Mouse (Mus musculus) testis, postnatal 10 days (tissue): ENCODE data around the gene Mss51.

Experiments used
- DNase-seq: peaks from one replicate; pipeline ENCODE4 v3.0.0; 2021; ENCODE audit warnings: low spot score

Gene Mss51

GRCm38 (mm10) chr14:20496603-20497002 lies at the start of gene Mss51:
Gene Mss51 (minus strand): TSS chr14:20496901.
- DNase-seq, result no peak

DNA sequence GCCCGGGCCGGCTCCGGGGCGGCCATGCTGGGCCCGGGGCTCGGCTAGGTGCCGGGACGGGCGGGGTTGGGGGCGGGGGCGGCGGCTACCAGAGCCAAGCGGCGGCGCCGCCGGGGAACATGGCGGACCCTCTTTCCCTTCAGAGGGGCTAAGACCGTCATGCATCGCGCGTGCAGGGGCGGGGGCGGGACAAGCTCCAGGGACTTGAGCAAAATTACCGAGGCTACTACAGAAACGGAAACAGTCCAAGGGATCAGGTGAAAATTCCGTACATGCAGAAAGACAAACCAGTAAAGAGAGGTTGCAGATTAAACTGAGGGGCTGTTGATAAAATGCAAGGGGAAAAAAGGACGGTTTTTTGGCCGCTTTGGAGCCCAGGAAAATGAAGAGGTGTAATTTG lies 49.7 kb upstream of the Mss51 start, which contains the start of gene Ppp3cb:
Ppp3cb (minus strand) TSS at position 159 of the 400 bp plus-strand sequence.
- peak; percentile 86 for DNase-seq

GRCm38 (mm10) chr14:20545529-20546331 lies 49.0 kb upstream of the Mss51 start:
- peak; percentile 90 for DNase-seq

GRCm38 (mm10) chr14:20544467-20545411 lies 48.0 kb upstream of the Mss51 start:
- no peak for DNase-seq

- DNase-seq, result no peak
These were observed 32.9 kb upstream of the Mss51 start for GRCm38 (mm10) chr14:20529643-20530042.

- no peak for DNase-seq
These were observed 23.5 kb upstream of the Mss51 start for GRCm38 (mm10) chr14:20520179-20520578.

DNA sequence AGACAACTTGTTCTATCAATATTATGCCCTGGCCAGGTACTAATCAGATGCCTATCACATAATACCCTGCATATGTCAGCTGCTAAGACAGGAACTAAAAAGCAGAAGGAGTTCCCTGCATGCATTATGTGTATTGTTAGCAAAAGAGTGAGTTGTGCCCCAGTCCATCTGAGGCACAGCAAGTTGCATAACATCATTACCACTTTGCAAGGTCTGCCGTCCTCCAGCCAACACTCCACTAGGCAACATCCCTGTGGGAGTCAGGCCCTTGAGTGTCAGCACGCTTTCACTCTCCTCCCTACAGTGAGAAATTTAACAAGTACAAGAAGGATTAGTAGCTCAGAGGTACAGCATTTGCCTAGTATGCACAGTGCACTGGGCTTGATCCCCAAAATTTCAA lies 11.7 kb upstream of the Mss51 start:
- DNase-seq, result no peak

GRCm38 (mm10) chr14:20502966-20503365 lies 6.3 kb upstream of the Mss51 start:
- DNase-seq, result no peak

- no peak for DNase-seq
These were observed 3.3 kb upstream of the Mss51 start for GRCm38 (mm10) chr14:20499982-20500381.

DNA sequence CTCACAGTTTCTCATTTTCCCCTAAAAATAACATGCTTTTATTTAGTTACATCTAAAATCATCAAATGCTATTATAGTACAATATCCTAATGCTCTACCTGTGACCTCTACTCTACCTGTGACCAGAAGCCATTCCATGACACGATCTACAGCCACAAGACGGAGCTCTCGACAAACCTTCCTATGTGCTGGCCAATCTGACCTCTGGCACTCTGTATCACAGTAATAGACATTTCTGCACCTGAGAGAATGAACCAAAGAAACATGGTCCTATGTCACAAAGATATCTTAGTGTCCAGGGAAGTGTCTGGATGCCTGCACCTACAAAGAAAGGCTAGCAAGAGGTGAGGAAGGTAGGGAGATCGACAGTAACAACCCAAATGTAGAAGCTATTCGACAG lies 10.7 kb downstream of the Mss51 start:
- DNase-seq, result no peak

GRCm38 (mm10) chr14:20482051-20482751 lies 14.5 kb downstream of the Mss51 start:
- no peak for DNase-seq

GRCm38 (mm10) chr14:20481211-20481610 lies 15.5 kb downstream of the Mss51 start:
- DNase-seq, result no peak

DNA sequence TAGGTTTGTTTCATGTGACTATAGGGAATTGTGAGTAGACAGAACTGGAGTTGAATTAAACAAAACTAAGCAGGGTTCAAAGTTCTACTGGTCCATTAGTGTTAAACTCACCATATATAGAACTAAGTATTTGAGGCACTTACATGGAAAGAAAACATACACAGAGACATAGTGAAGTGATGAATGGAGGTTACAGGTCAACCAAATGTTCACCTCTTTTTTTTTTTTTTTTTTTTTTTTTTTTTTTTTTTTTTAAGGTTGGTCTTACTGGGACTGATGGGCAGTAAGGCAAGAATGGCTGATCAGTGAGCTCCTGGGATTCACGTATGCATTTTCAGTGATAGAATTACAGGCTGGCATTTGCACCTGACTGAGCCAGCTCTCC lies 16.5 kb downstream of the Mss51 start:
- DNase-seq, result no peak

- peak; percentile 84 for DNase-seq
These were observed 17.2 kb downstream of the Mss51 start, which contains the start of gene Anxa7 for GRCm38 (mm10) chr14:20479291-20480194. Gene Anxa7 (minus strand): TSS chr14:20480133.

DNA sequence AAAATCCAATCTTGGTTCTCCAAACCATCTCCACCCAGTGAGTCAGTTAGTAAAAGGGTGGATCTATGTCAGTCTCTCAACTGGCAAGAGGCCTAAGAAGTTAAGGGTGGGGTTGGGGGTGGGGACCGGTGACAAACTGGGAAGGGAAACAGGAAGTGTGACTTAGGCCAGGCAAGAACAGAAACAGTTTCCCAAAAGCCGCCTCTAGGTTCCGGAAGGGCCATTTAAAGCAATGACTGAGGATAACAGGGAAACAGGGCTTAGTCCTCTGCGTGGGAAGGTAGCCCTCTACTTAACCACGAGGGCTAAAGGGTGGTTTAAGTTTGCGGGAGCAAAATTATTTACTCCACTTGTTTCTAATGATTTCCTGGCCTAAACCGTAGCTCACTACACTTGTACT lies 17.9 kb downstream of the Mss51 start:
- DNase-seq, result no peak

DNA sequence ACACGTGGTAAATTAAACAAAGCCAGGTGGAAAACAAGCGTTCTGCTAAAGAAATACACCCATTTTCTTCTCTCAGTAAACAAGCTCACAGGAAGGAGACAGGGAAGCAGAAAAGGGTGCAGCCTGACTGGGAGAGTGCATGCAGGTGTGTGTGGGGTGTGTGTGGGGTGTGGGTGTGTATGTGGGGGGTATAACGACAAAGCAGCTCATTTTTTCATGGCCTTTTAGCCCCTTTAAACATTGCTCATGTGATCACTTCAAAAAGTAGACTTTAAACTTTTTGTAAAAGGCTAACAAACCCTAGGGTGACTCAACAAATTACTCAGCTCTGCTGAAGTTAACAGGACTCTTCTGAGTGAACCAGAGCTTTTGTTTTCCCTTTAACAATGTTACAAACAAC lies 18.3 kb downstream of the Mss51 start:
- DNase-seq, result no peak

GRCm38 (mm10) chr14:20477261-20478025 lies 19.3 kb downstream of the Mss51 start:
- DNase-seq, result no peak

GRCm38 (mm10) chr14:20460216-20460615 lies 36.5 kb downstream of the Mss51 start:
- DNase-seq, result no peak

- no peak for DNase-seq
These were observed 38.3 kb downstream of the Mss51 start for GRCm38 (mm10) chr14:20458378-20458777.

- DNase-seq, result peak; percentile 52
These were observed 43.8 kb downstream of the Mss51 start for GRCm38 (mm10) chr14:20452929-20453328.
